ENCODE assay signal across 8 mouse cellular contexts in genomic region chr4:126309211-126309921, GRCm38 (mm10). TPM values are rescaled to one million over a fixed set of nuclear protein-coding genes. Genes with fewer than 3 reads are reported as not detected.
DNase-seq lines count a peak whose midpoint lies in the region; ATAC-seq lines count a peak whose summit lies in the region.

No protein-coding gene starts in this region.

- peak overlapping the region; percentile 60 for H3K4me2 ChIP-seq in heart, embryonic 11.5 days
- peak overlapping the region; percentile 34 for H3K4me2 ChIP-seq in forebrain, embryonic 15.5 days (replicated peaks)
- H3K4me2 ChIP-seq in limb, embryonic 11.5 days (ENCODE audit: low read depth, severe bottlenecking): peak overlapping the region; percentile 30
- peak overlapping the region; percentile 47 for H3K4me2 ChIP-seq in neural tube, embryonic 12.5 days (replicated peaks)

- WGBS in heart, embryonic 11.5 days (ENCODE audit: insufficient replicate concordance): 16% methylated on average over 20 of the region's 20 CpGs
- WGBS in forebrain, embryonic 15.5 days: 17% methylated on average over 20 of the region's 20 CpGs
- WGBS in limb, embryonic 11.5 days: 14% methylated on average over 20 of the region's 20 CpGs
- WGBS in neural tube, embryonic 12.5 days: 16% methylated on average over 20 of the region's 20 CpGs

- H3K27ac ChIP-seq in heart, embryonic 11.5 days (ENCODE audit: low read depth, low read length): no peak overlapping the region
- H3K27ac ChIP-seq in ES-E14 (ENCODE audit: insufficient read depth, low read depth, low read length, poor library complexity, severe bottlenecking): no peak overlapping the region
- no peak overlapping the region for H3K27ac ChIP-seq in forebrain, embryonic 15.5 days (replicated peaks)
- no peak overlapping the region for H3K27ac ChIP-seq in limb, embryonic 11.5 days (replicated peaks; ENCODE audit: low read depth, low read length)
- no peak overlapping the region for H3K27ac ChIP-seq in neural tube, embryonic 12.5 days

- H3K4me3 ChIP-seq in heart, embryonic 11.5 days (ENCODE audit: low read depth, low read length): peak overlapping the region; percentile 25
- peak overlapping the region; percentile 52 to 63 for H3K4me3 ChIP-seq in ES-E14 (ENCODE audit: insufficient read depth in 1 of 2, low read depth in 1 of 2, low read length in 2 of 2, poor library complexity in 1 of 2, severe bottlenecking in 1 of 2)
- H3K4me3 ChIP-seq in forebrain, embryonic 15.5 days: peak overlapping the region; percentile 24
- peak overlapping the region; percentile 3; the same call in 1 of the 2 replicates for H3K4me3 ChIP-seq in limb, embryonic 11.5 days (ENCODE audit: low read depth, low read length)
- peak overlapping the region; percentile 0; the same call in 1 of the 2 replicates for H3K4me3 ChIP-seq in neural tube, embryonic 12.5 days

- no peaks in the 10 kb centered on the region for H3K9me3 ChIP-seq in heart, embryonic 11.5 days (replicated peaks; ENCODE audit: control insufficient read depth, low read length)
- no peaks in the 10 kb centered on the region for H3K9me3 ChIP-seq in ES-E14 (ENCODE audit: control insufficient read depth, insufficient read depth, low read depth, low read length)
- no peaks in the 10 kb centered on the region for H3K9me3 ChIP-seq in forebrain, embryonic 15.5 days
- H3K9me3 ChIP-seq in limb, embryonic 11.5 days (ENCODE audit: control insufficient read depth, low read length): no peaks in the 10 kb centered on the region
- peaks cover 6% of the 10 kb centered on the region for H3K9me3 ChIP-seq in neural tube, embryonic 12.5 days

- H3K4me1 ChIP-seq in heart, embryonic 11.5 days (ENCODE audit: control insufficient read depth, insufficient read depth, low read length): peaks cover 9% of the 10 kb centered on the region
- H3K4me1 ChIP-seq in ES-E14 (ENCODE audit: control insufficient read depth in 2 of 2, insufficient read depth in 2 of 2, low read length in 2 of 2, poor library complexity in 1 of 2): peaks cover 2 to 11% of the 10 kb centered on the region in 2 experiments; a peak in 1 of 4 replicates
- 0 out of 2 replicates have a peak, but pooled peaks cover 5% of the 10 kb centered on the region for H3K4me1 ChIP-seq in forebrain, embryonic 15.5 days
- H3K4me1 ChIP-seq in limb, embryonic 11.5 days (ENCODE audit: control insufficient read depth, insufficient read depth, low read length): no peaks in the 10 kb centered on the region
- no peaks in the 10 kb centered on the region for H3K4me1 ChIP-seq in neural tube, embryonic 12.5 days

- no peak for DNase-seq in heart, adult 9 months (ENCODE audit: low spot score in 2 of 2)
- DNase-seq in ES-E14 (ENCODE audit: low read depth, low spot score): no peak
- no peak for DNase-seq in limb, embryonic 11.5 days (ENCODE audit: low spot score)
- DNase-seq in gastrocnemius, postnatal 25 days: no peak

- peak overlapping the region; percentile 46; the same call in 1 of the 2 replicates for H3K9ac ChIP-seq in heart, embryonic 11.5 days (ENCODE audit: low read depth, low read length)
- H3K9ac ChIP-seq in ES-E14 (ENCODE audit: insufficient read depth, low read depth, low read length, poor library complexity, severe bottlenecking): no peak overlapping the region
- H3K9ac ChIP-seq in forebrain, embryonic 15.5 days (replicated peaks): peak overlapping the region; percentile 30; the same call in 1 of the 2 replicates
- H3K9ac ChIP-seq in limb, embryonic 11.5 days (ENCODE audit: low read length): no peak overlapping the region
- H3K9ac ChIP-seq in neural tube, embryonic 12.5 days: 0 out of 2 replicates have a peak overlapping the region, but pooled peaks have one; percentile 33

- 0 out of 2 replicates have a peak, but pooled peaks have one; percentile 23 for ATAC-seq in heart, embryonic 11.5 days (replicated peaks; ENCODE audit: insufficient number of reproducible peaks, low FRiP score, low TSS enrichment)
- peak; percentile 62 for ATAC-seq in forebrain, embryonic 15.5 days (replicated peaks)
- ATAC-seq in limb, embryonic 11.5 days (ENCODE audit: insufficient number of reproducible peaks, low FRiP score, low TSS enrichment, low read depth): peak; percentile 14; the same call in 1 of the 2 replicates
- peak; percentile 31 for ATAC-seq in neural tube, embryonic 12.5 days (ENCODE audit: low FRiP score, low read depth)
- ATAC-seq in erythroid progenitor cell, adult 5-6 weeks (replicated peaks; ENCODE audit: low FRiP score, poor library complexity, severe bottlenecking): no peak

- in situ Hi-C loops in ES-E14 (cut with MboI; ENCODE audit: low sequenced_read_pairs in 2 of 2, unreplicated experiment in 2 of 2): loop anchor here (5.0 to 10.0 kb wide), 2 partner anchors 85 to 87 kb away; no protein-coding TSS in a partner anchor

- H3K27me3 ChIP-seq in heart, embryonic 11.5 days (ENCODE audit: control insufficient read depth, insufficient read depth, low read length): 0 out of 2 replicates have a peak, but pooled peaks cover 3% of the 10 kb centered on the region
- H3K27me3 ChIP-seq in forebrain, embryonic 15.5 days: 0 out of 2 replicates have a peak, but pooled peaks cover 4% of the 10 kb centered on the region
- H3K27me3 ChIP-seq in limb, embryonic 11.5 days (ENCODE audit: control insufficient read depth, insufficient read depth, low read length): no peaks in the 10 kb centered on the region
- H3K27me3 ChIP-seq in neural tube, embryonic 12.5 days (replicated peaks): no peaks in the 10 kb centered on the region; the same call in 1 of the 2 replicates

- H3K36me3 ChIP-seq in heart, embryonic 11.5 days (ENCODE audit: control insufficient read depth, insufficient read depth, low read length): no peaks in the 10 kb centered on the region; the same call in 1 of the 2 replicates
- no peaks in the 10 kb centered on the region for H3K36me3 ChIP-seq in ES-E14 (ENCODE audit: control insufficient read depth, insufficient read depth, low read length, poor library complexity, severe bottlenecking)
- no peaks in the 10 kb centered on the region for H3K36me3 ChIP-seq in forebrain, embryonic 15.5 days
- no peaks in the 10 kb centered on the region for H3K36me3 ChIP-seq in limb, embryonic 11.5 days (ENCODE audit: control insufficient read depth, insufficient read depth, low read length)
- no peaks in the 10 kb centered on the region for H3K36me3 ChIP-seq in neural tube, embryonic 12.5 days

RNA-seq across cellular contexts. Expression of gene Adprhl2, which starts 12.1 kb away (rescaled TPM):
- polyA plus RNA-seq in heart, embryonic 11.5 days (2014; fragmentation: Nextera tagmentation; extraction: Ambion mirVana): 28.8 and 30.1 TPM in 2 replicates
- 50.5 and 56.9 TPM in 2 replicates for total RNA-seq in ES-E14 (2012; rRNA removed)
- 81.9 and 85.3 TPM in 2 replicates for polyA plus RNA-seq in forebrain, embryonic 15.5 days (2015; fragmentation: Nextera tagmentation; extraction: Ambion mirVana)
- polyA plus RNA-seq in limb, embryonic 11.5 days (2014; fragmentation: Nextera tagmentation; extraction: Ambion mirVana): 59.2 and 62.0 TPM in 2 replicates
- 70.3 and 73.6 TPM in 2 replicates for polyA plus RNA-seq in neural tube, embryonic 12.5 days (2016; fragmentation: Nextera tagmentation; extraction: Ambion mirVana)
- 2.2 TPM in 1 of 2 replicates, not detected in the other for total RNA-seq in erythroid progenitor cell, adult 5-6 weeks (2015; ENCODE audit: low replicate concordance)
- 4.7 and 5.5 TPM in 2 replicates for total RNA-seq in erythroid progenitor cell, adult 5-6 weeks (2017; ENCODE audit: low replicate concordance)
- 1 to 10 TPM; 7.4 to 8.4 TPM for total RNA-seq in gastrocnemius, postnatal 25 days (2021)

RNA-seq across cellular contexts. Expression of gene Tekt2, which starts 16.1 kb away (rescaled TPM):
- 0.96 and 1.5 TPM in 2 replicates for polyA plus RNA-seq in heart, embryonic 11.5 days (2014; fragmentation: Nextera tagmentation; extraction: Ambion mirVana)
- 1.7 and 2.9 TPM in 2 replicates for total RNA-seq in ES-E14 (2012; rRNA removed)
- 12.7 and 16.0 TPM in 2 replicates for polyA plus RNA-seq in forebrain, embryonic 15.5 days (2015; fragmentation: Nextera tagmentation; extraction: Ambion mirVana)
- polyA plus RNA-seq in limb, embryonic 11.5 days (2014; fragmentation: Nextera tagmentation; extraction: Ambion mirVana): 2.6 and 3.1 TPM in 2 replicates
- 3.3 and 4.0 TPM in 2 replicates for polyA plus RNA-seq in neural tube, embryonic 12.5 days (2016; fragmentation: Nextera tagmentation; extraction: Ambion mirVana)
- total RNA-seq in erythroid progenitor cell, adult 5-6 weeks (2015; ENCODE audit: low replicate concordance): not detected in 2 replicates
- total RNA-seq in erythroid progenitor cell, adult 5-6 weeks (2017; ENCODE audit: low replicate concordance): not detected in 2 replicates
- under 1 TPM; 0.31 to 0.88 TPM for total RNA-seq in gastrocnemius, postnatal 25 days (2021)

RNA-seq across cellular contexts. Expression of gene Col8a2, which starts 22.8 kb away (rescaled TPM):
- polyA plus RNA-seq in heart, embryonic 11.5 days (2014; fragmentation: Nextera tagmentation; extraction: Ambion mirVana): 2.0 and 3.0 TPM in 2 replicates
- 3.7 and 3.8 TPM in 2 replicates for total RNA-seq in ES-E14 (2012; rRNA removed)
- 2.0 and 3.0 TPM in 2 replicates for polyA plus RNA-seq in forebrain, embryonic 15.5 days (2015; fragmentation: Nextera tagmentation; extraction: Ambion mirVana)
- 1.4 and 1.5 TPM in 2 replicates for polyA plus RNA-seq in limb, embryonic 11.5 days (2014; fragmentation: Nextera tagmentation; extraction: Ambion mirVana)
- polyA plus RNA-seq in neural tube, embryonic 12.5 days (2016; fragmentation: Nextera tagmentation; extraction: Ambion mirVana): 12.1 and 13.8 TPM in 2 replicates
- not detected in 2 replicates for total RNA-seq in erythroid progenitor cell, adult 5-6 weeks (2015; ENCODE audit: low replicate concordance)
- 0.39 TPM in 1 of 2 replicates, not detected in the other for total RNA-seq in erythroid progenitor cell, adult 5-6 weeks (2017; ENCODE audit: low replicate concordance)
- total RNA-seq in gastrocnemius, postnatal 25 days (2021): 1 to 10 TPM in 1 of 2 experiments, under 1 TPM in 1; 0.96 to 3.9 TPM

RNA-seq across cellular contexts. Expression of gene Trappc3, which starts 47.2 kb away (rescaled TPM):
- polyA plus RNA-seq in heart, embryonic 11.5 days (2014; fragmentation: Nextera tagmentation; extraction: Ambion mirVana): 11.0 and 28.0 TPM in 2 replicates
- total RNA-seq in ES-E14 (2012; rRNA removed): 54.8 and 54.9 TPM in 2 replicates
- polyA plus RNA-seq in forebrain, embryonic 15.5 days (2015; fragmentation: Nextera tagmentation; extraction: Ambion mirVana): 175 and 182 TPM in 2 replicates
- 25.0 and 32.2 TPM in 2 replicates for polyA plus RNA-seq in limb, embryonic 11.5 days (2014; fragmentation: Nextera tagmentation; extraction: Ambion mirVana)
- 119 and 127 TPM in 2 replicates for polyA plus RNA-seq in neural tube, embryonic 12.5 days (2016; fragmentation: Nextera tagmentation; extraction: Ambion mirVana)
- total RNA-seq in erythroid progenitor cell, adult 5-6 weeks (2015; ENCODE audit: low replicate concordance): 10.9 and 22.3 TPM in 2 replicates
- 9.2 and 10.8 TPM in 2 replicates for total RNA-seq in erythroid progenitor cell, adult 5-6 weeks (2017; ENCODE audit: low replicate concordance)
- total RNA-seq in gastrocnemius, postnatal 25 days (2021): 10 to 100 TPM; 18.0 to 21.0 TPM

RNA-seq across cellular contexts. Expression of gene Map7d1, which starts 53.2 kb away (rescaled TPM):
- 37.0 and 44.6 TPM in 2 replicates for polyA plus RNA-seq in heart, embryonic 11.5 days (2014; fragmentation: Nextera tagmentation; extraction: Ambion mirVana)
- total RNA-seq in ES-E14 (2012; rRNA removed): 20.9 and 27.1 TPM in 2 replicates
- 76.8 and 79.6 TPM in 2 replicates for polyA plus RNA-seq in forebrain, embryonic 15.5 days (2015; fragmentation: Nextera tagmentation; extraction: Ambion mirVana)
- polyA plus RNA-seq in limb, embryonic 11.5 days (2014; fragmentation: Nextera tagmentation; extraction: Ambion mirVana): 54.6 and 61.2 TPM in 2 replicates
- 140 and 149 TPM in 2 replicates for polyA plus RNA-seq in neural tube, embryonic 12.5 days (2016; fragmentation: Nextera tagmentation; extraction: Ambion mirVana)
- 6.7 and 12.3 TPM in 2 replicates for total RNA-seq in erythroid progenitor cell, adult 5-6 weeks (2015; ENCODE audit: low replicate concordance)
- total RNA-seq in erythroid progenitor cell, adult 5-6 weeks (2017; ENCODE audit: low replicate concordance): 6.3 and 8.2 TPM in 2 replicates
- total RNA-seq in gastrocnemius, postnatal 25 days (2021): 100 to 1,000 TPM; 166 to 187 TPM

Comparison
In these comparisons a context has a peak if more than half of its experiments do, and no peak if none do; other contexts are left out.
1. H3K4me3 ChIP-seq: peak in every context shown above with its lines; median percentile 58 in ES-E14; 25 in heart, embryonic 11.5 days; 24 in forebrain, embryonic 15.5 days; 3 in limb, embryonic 11.5 days; 0 in neural tube, embryonic 12.5 days.
2. H3K9ac ChIP-seq: peak in heart, embryonic 11.5 days (single experiment), forebrain, embryonic 15.5 days (single experiment) and neural tube, embryonic 12.5 days (single experiment); none in ES-E14 (single experiment) and limb, embryonic 11.5 days (single experiment).
3. Peak in every context shown above with its lines, with median percentiles within 50 percentile points of each other: H3K4me2 ChIP-seq.